Mouse (Mus musculus): ENCODE measurements around the gene Fbln2.

- TF ChIP-seq POLR2A (IDR thresholded peaks at IDR 0.05; ENCODE audit: control insufficient read depth, extremely low read depth, insufficient read depth, low read length, poor library complexity): no peak
- TF ChIP-seq CTCF (IDR thresholded peaks at IDR 0.05; ENCODE audit: borderline replicate concordance, control insufficient read depth, extremely low read depth, insufficient read depth, low read length, poor library complexity): no peak
Observed at GRCm38 (mm10) chr6:91233011-91233410, 20.8 kb downstream of the Fbln2 start.

Measured in thymus, adult 2 months (tissue).